Mouse (Mus musculus) kidney, adult 2 months (tissue): Measurements from ENCODE around the gene Ear10. TPM values are rescaled to one million over a fixed set of nuclear protein-coding genes. Genes with fewer than 3 reads are reported as not detected.
"Not testable (repeated sequence)": the region's sequence is repeated elsewhere in the genome, so short reads cannot be mapped to it uniquely, and the experiment has no call there.

Experiments used
- DNase-seq: peaks from one replicate; pipeline ENCODE4 v3.0.0; 2021
- H3K27ac ChIP-seq: fragments of 200-500 bp; 2 replicates; pipeline ENCODE4 v1.5.1; 2012; ENCODE audit warnings: low read depth, low read length, control low read depth, inconsistent platforms; ENCODE audit not compliant: insufficient read depth
- H3K27me3 ChIP-seq: fragments of 200-500 bp; replicated peaks from 2 replicates; pipeline ENCODE4 v1.6.1; 2012; ENCODE audit warnings: mild to moderate bottlenecking, moderate library complexity, low read length, inconsistent platforms; ENCODE audit not compliant: control insufficient read depth, insufficient read depth
- H3K36me3 ChIP-seq: fragments of 200-500 bp; 2 replicates; pipeline ENCODE4 v1.6.1; 2012; ENCODE audit warnings: mild to moderate bottlenecking, moderate library complexity, low read length, inconsistent platforms; ENCODE audit not compliant: control insufficient read depth, insufficient read depth
- H3K4me1 ChIP-seq: fragments of 200-500 bp; 2 replicates; pipeline ENCODE4 v1.6.1; 2011; ENCODE audit warnings: low read length; ENCODE audit not compliant: control insufficient read depth, insufficient read depth
- H3K4me3 ChIP-seq: fragments of 200-500 bp; 2 replicates; pipeline ENCODE4 v1.5.1; 2011; ENCODE audit warnings: mild to moderate bottlenecking, low read depth, low read length, control low read depth; ENCODE audit not compliant: insufficient read depth
- CTCF ChIP-seq: fragments of 200-500 bp; conservative IDR thresholded peaks from 2 replicates; pipeline ENCODE4 v1.5.1; 2011; ENCODE audit warnings: low read depth, mild to moderate bottlenecking, control low read depth, low read length, moderate library complexity, mixed read lengths; ENCODE audit not compliant: insufficient read depth, insufficient read length
- WGBS: fragments of 180-500 bp; shearing (Covaris S2); methylation state at CpG from one replicate; pipeline ENCODE4 v1.1.7; 2018; 5-methylcytosine and 5-hydroxymethylcytosine counted together
- polyA plus RNA-seq: library from polyadenylated mRNA; depleted of rRNA; stranded (reverse); fragments of >200 nt; gene quantifications from 2 replicates; pipeline ENCODE4 v1.2.3, GENCODE M21; 2012; rRNA removed

Gene Ear10
- polyA plus RNA-seq, result not detected in 2 replicates

- H3K27me3 ChIP-seq, DNase-seq, H3K36me3 ChIP-seq, H3K4me3 ChIP-seq, H3K4me1 ChIP-seq, H3K27ac ChIP-seq: not testable (repeated sequence)
- 78% methylated on average over 3 of the region's 3 CpGs for WGBS
Observed at GRCm38 (mm10) chr14:43923459-43923858, at the start of gene Ear10. Gene Ear10, minus strand, starts transcription at chr14:43923559.

GRCm38 (mm10) chr14:43956769-43957168 is 33.4 kb upstream of the Ear10 start, which contains the start of gene Ang5:
Gene Ang5, plus strand, starts transcription at chr14:43957069.
- H3K27me3 ChIP-seq, H3K36me3 ChIP-seq, H3K4me1 ChIP-seq, H3K27ac ChIP-seq, DNase-seq, H3K4me3 ChIP-seq: not testable (repeated sequence)
- no CpG with 5 or more reads among the region's 2 CpGs for WGBS

- H3K27me3 ChIP-seq, H3K27ac ChIP-seq, DNase-seq, H3K4me3 ChIP-seq, H3K4me1 ChIP-seq, H3K36me3 ChIP-seq: not testable (repeated sequence)
- no CpG with 5 or more reads among the region's 1 CpGs for WGBS
Observed at GRCm38 (mm10) chr14:43955074-43955473, 31.7 kb upstream of the Ear10 start.

- not testable (repeated sequence) for DNase-seq, H3K36me3 ChIP-seq, H3K4me3 ChIP-seq, H3K27ac ChIP-seq, H3K27me3 ChIP-seq, H3K4me1 ChIP-seq
- WGBS, result 40% methylated on average over 2 of the region's 2 CpGs
Observed at GRCm38 (mm10) chr14:43953382-43953781, 30.0 kb upstream of the Ear10 start.

- not testable (repeated sequence) for DNase-seq
Observed at GRCm38 (mm10) chr14:43933399-43933798, 10.0 kb upstream of the Ear10 start.

GRCm38 (mm10) chr14:43932991-43933390 is 9.6 kb upstream of the Ear10 start:
- 17% methylated on average over 8 of the region's 8 CpGs for WGBS
- H3K27me3 ChIP-seq, H3K4me1 ChIP-seq, H3K36me3 ChIP-seq, H3K4me3 ChIP-seq, H3K27ac ChIP-seq: not testable (repeated sequence)
- TF ChIP-seq CTCF, result peak; percentile 37; the same call in 1 of the 2 replicates
- DNase-seq, result peak; percentile 11

More at GRCm38 (mm10) chr14:43933399-43933798, 10.0 kb upstream of the Ear10 start:
- H3K27ac ChIP-seq, H3K4me1 ChIP-seq, H3K27me3 ChIP-seq, H3K36me3 ChIP-seq, H3K4me3 ChIP-seq: not testable (repeated sequence)
- 47% methylated on average over 5 of the region's 5 CpGs for WGBS

GRCm38 (mm10) chr14:43925404-43925950 is 2.1 kb upstream of the Ear10 start:
- 9% methylated on average over 21 of the region's 21 CpGs for WGBS
- peak; percentile 1 for DNase-seq
- H3K27ac ChIP-seq, H3K4me1 ChIP-seq, H3K36me3 ChIP-seq, H3K27me3 ChIP-seq: not testable (repeated sequence)
- H3K4me3 ChIP-seq, result peak overlapping the region; percentile 68

GRCm38 (mm10) chr14:43924688-43925403 is 1.5 kb upstream of the Ear10 start, which contains the start of gene Gm8113:
Gene Gm8113, plus strand, starts transcription at chr14:43925390.
- H3K4me3 ChIP-seq, result peak within 1 kb of the TSS; percentile 68
- WGBS, result 8% methylated on average over 10 of the region's 10 CpGs
- H3K27ac ChIP-seq, H3K27me3 ChIP-seq, H3K36me3 ChIP-seq, H3K4me1 ChIP-seq: not testable (repeated sequence)
- DNase-seq, result peak; percentile 53
- peak; percentile 72 for TF ChIP-seq CTCF

GRCm38 (mm10) chr14:43918214-43918613 is 5.1 kb downstream of the Ear10 start:
- H3K27ac ChIP-seq, DNase-seq, H3K4me3 ChIP-seq, H3K36me3 ChIP-seq, H3K4me1 ChIP-seq, H3K27me3 ChIP-seq: not testable (repeated sequence)

- not testable (repeated sequence) for H3K27ac ChIP-seq, H3K27me3 ChIP-seq, H3K4me3 ChIP-seq, H3K36me3 ChIP-seq, H3K4me1 ChIP-seq, DNase-seq
- whole genome bisulfite sequencing, result 67% methylated on average over 3 of the region's 3 CpGs
Observed at GRCm38 (mm10) chr14:43898577-43898976, 24.8 kb downstream of the Ear10 start.

- H3K4me3 ChIP-seq, H3K4me1 ChIP-seq, H3K27ac ChIP-seq, H3K27me3 ChIP-seq, DNase-seq, H3K36me3 ChIP-seq: not testable (repeated sequence)
- 52% methylated on average over 2 of the region's 2 CpGs for WGBS
Observed at GRCm38 (mm10) chr14:43895357-43895756, 28.0 kb downstream of the Ear10 start.
